Mouse (Mus musculus) adrenal gland, postnatal 10 days (tissue): ENCODE measurements around the gene Prkag2. TPM values are rescaled to one million over a fixed set of nuclear protein-coding genes. Genes with fewer than 3 reads are reported as not detected.
"Not testable (repeated sequence)": the region's sequence is repeated elsewhere in the genome, so short reads cannot be mapped to it uniquely, and the experiment has no call there.

ENCODE experiments used
- DNase-seq: peaks from one replicate; pipeline ENCODE4 v3.0.0; 2021; ENCODE audit warnings: mixed read lengths
- total RNA-seq, 2 experiments: library from RNA; stranded (reverse); gene quantifications; 2 replicates each; pipeline ENCODE4 v1.2.3; 2021

Gene Prkag2
- total RNA-seq, 2 experiments from 2014 or later: 76.5 to 129 TPM

DNA sequence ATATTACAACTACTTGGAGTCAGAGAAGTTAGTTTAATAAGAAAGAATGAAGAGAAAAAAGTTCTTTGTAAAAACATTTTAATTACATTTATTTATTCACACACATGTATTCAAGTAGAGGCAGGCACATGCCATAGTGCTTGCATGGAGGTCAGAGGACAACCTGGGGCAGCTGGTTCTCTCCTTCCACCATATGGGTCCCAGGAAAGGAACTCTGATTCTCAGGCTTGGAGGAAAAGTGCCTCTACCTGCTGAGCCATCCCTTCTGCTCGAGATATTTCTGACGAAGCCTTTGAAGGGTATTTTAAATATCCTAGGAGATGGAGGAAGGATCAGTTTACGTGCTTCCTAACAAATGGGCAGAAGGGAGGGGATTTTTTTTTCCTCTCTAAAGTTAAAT, 277.7 kb downstream of the Prkag2 start:
- no peak for DNase-seq

DNA sequence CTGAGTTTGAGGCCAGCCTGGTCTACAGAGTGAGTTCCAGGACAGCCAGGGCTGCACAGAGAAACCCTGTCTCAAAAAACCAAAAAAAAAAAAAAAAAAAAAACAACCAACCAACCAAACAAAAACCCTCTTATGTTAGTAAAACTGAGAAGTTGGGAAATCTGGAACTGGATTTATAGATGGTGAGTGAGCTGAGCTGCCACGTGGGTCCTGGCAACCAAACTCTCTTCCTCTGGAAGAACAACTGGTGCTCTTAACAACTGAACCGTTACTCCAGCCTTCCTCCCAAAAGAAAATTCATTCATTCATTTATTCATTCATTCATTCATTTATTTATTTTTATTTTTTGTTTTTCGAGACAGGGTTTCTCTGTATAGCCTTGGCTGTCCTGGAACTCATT, 278.2 kb downstream of the Prkag2 start:
- not testable (repeated sequence) for DNase-seq

DNA sequence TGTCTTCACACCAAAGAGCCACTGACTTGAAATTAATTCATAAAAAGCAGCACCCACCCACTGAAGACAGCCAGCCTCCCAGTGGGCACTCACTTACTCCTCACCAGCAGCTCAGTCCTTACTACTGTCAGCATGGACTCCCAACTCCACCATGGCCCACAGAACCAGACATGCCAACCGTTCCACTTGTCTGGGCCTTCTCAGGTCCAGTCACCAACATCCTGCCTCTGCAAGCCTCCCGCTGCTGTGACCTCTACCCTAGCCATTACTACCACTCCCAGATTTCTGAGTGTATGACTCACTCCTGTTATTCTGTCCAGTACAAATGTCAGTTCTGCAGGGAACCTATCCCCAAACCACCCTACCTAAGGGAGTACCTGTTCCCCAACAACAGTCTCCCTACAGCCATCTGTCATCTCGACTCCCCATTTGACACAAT, 279.0 kb downstream of the Prkag2 start:
- peak; percentile 27 for DNase-seq

DNA sequence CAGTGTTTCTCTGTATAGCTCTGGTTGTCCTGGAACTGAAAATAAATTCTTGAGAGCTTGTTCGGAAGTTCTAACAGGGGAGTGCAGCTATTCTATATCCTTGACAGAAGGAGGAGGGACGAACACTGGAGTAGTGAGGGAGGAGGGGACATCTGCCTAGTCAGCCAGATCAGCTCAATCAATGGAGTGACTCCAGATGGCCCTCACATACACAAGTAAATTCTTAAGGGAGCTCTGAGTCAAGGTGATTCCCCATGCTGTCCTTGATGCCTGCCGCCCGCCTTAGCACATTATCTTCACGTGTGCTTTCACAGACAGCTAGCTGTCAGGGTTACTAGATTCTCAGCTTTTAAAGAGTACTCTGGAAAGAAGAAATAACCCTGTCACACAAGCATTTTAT, 279.8 kb downstream of the Prkag2 start:
- DNase-seq: no peak

DNA sequence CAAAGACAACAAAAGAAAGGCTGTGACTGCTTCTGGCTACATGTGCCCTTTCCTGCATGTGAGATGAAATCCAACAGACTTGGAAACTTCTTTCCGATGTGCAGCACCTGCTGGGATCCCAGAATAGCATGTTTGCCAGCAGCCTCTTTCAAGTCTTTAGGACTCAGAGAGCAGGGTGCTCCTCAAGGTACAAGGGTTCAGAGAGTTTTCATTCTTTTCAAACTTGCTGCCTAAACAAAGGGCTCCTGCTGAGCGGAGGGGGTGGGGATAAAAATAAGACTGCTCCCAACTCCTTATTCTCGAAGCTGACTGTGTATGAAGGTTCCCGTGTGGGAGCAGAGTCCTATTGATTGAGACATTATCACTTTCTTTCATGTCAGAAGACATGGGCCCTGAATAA, 283.3 kb downstream of the Prkag2 start:
- DNase-seq: no peak

DNA sequence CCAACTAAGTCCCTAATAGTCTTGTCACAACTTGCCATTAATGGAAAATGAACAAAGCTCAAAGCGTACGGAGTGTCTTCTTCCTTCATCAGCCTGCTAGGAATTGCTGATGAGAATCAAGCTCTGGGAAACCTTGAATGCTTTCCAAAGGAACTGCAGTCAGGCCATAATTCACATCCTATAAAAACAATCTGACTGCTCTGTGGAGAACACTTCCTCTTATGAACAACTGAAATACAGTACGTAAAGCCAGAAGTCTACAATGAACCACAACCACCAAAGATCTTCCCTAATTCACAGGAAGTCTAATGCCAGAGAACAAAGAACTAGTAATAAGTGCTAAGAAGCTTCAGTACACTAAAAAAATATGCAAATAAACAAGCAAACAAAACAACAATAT, 286.5 kb downstream of the Prkag2 start:
- peak; percentile 24 for DNase-seq

DNA sequence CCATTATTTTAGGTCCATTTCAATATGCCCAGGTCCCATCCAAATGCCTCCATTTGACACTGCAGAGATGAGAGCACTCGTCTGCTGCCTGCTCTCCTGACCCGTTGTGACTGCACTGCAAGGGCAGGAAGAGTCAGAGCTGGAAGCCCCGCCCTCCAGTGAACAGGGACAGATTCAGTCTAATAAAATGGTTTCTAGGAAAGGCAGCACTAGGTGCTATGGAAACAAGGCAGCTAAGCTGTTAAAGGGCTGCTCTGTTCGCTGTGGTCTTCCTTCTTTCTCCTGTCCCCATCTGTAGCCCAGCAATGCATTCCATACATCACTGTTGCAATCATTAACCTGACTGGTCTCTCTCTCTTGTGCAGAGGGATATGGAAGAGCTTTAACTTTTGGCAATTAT, 287.4 kb downstream of the Prkag2 start:
- peak; percentile 60 for DNase-seq

Other genes with a start within 250 kb of the Prkag2 start
- gene Galntl5, start 80.8 kb upstream of the Prkag2 start, total RNA-seq: not detected
- gene Galnt11, start 121.3 kb upstream of the Prkag2 start, total RNA-seq: 10 to 100 TPM; 33.0 to 34.6 TPM
- gene E130116L18Rik, start 122.5 kb upstream of the Prkag2 start, total RNA-seq: not detected